Mouse (Mus musculus) G1E-ER4 (cell line): ENCODE measurements around the gene Cyp2c39. TPM values are rescaled to one million over a fixed set of nuclear protein-coding genes. Genes with fewer than 3 reads are reported as not detected.

Experiments
- GATA1 ChIP-seq: IDR thresholded peaks from one replicate; pipeline ENCODE4 v1.8.0; 2012; ENCODE audit warnings: low read length, inconsistent platforms
- polyA plus RNA-seq: library from polyadenylated mRNA; stranded (reverse); fragments of >175 nt; gene quantifications from 2 replicates; pipeline ENCODE4 v1.2.3, GENCODE M21; 2012

The Cyp2c39 gene
- polyA plus RNA-seq, result not detected in 2 replicates

DNA sequence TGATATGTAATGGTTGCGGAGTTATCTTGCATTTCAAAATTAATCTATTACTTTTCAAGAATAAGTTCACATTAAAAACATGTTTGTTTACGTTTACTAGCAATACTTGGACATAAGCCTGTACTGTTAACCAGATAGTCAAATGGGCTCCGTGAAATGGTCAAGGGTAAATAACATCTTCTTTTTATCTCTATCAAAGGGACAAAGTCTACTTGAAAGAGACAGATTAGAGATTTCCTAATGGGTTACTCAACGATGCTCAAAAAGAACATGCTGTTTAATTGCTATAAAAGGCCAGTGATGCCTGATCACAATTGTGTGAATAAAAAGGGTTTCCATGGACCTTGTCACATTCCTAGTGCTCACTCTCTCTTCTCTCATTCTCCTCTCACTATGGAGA is at the start of gene Cyp2c39:
Cyp2c39 (plus strand) TSS at position 329 of the 400 bp plus-strand sequence.
- no peak for TF ChIP-seq GATA1

DNA sequence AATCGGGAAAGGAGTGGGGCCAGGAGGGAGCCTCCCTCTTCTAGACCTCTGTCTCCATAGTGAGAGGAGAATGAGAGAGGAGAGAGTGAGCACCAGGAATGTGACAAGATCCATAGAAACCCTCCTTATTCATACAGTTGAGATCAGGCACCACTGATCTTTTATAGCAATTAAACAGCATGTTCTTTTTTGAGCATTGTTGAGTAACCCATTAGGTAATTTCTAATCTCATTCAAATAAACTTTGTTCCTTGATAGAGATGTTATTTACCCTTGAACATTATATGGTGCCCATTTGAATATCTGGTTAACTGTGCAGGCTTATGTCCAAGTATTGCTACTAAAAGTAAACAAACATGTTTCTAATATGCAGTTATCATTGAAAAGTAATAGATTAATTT is 47.7 kb upstream of the Cyp2c39 start, which contains the start of gene Cyp2c38:
Cyp2c38 (minus strand) TSS at position 135 of the 400 bp plus-strand sequence.
- TF ChIP-seq GATA1, result no peak

DNA sequence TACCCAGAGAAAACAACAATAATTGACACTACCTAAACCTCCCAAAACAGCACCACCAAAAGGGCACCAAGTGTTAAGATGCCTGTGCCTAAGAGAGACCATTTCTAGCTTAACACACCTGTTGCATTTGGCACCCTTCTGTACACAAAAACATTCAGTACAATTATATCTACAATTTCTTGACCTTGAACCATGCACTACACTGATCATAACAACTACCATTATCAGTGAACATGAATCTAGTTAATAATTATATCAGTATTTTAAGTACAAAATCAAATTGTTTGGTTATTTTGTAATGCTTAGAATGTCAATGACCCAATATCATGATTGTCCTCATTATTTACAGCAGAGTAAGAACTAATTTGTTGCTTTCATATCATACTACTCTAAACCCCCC is 46.7 kb upstream of the Cyp2c39 start:
- no peak for TF ChIP-seq GATA1

DNA sequence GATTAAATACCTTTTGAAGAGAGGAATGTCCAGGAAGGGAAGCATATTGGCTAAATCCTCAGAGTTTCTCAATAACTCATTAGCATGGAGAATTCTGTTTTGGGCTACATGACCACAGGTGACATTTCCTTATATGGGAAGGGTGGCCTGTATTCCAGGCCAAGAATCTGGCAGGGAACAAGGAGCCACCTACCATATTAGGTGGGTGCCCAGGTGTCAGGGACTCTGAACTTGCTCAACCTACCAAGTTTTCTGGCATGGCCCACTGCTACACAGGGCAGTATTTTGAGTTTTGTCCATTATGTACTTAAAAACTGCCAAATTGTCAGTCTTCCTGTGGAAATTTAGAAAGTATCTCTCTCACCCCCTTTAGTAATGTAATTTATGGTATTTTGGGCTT is 4.3 kb upstream of the Cyp2c39 start:
- TF ChIP-seq GATA1, result no peak

DNA sequence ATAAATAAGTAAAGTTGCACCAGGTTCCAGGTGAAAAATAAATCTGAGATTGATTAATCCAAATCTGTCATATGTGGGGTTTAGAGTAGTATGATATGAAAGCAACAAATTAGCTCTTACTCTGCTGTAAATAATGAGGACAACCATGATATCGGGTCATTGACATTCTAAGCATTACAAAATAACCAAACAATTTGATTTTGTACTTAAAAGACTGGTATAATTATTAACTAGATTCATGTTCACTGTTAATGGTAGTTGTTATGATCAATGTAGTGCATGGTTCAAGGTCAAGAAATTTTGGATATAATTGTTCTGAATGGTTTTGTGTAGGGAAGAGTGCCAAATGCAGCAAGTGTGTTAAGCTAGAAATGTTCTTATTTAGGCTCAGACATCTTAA is 1.1 kb upstream of the Cyp2c39 start:
- TF ChIP-seq GATA1, result no peak

Other genes starting within 250 kb of the Cyp2c39 start
- gene Cyp2c29, start 241.5 kb upstream of the Cyp2c39 start, polyA plus RNA-seq, result not detected in 2 replicates
- not detected in 2 replicates for gene Cyp2c38, start 47.8 kb upstream of the Cyp2c39 start, polyA plus RNA-seq
- not detected in 2 replicates for gene Cyp2c67, start 138.2 kb downstream of the Cyp2c39 start, polyA plus RNA-seq
- not detected in 2 replicates for gene Cyp2c68, start 230.2 kb downstream of the Cyp2c39 start, polyA plus RNA-seq